Mouse (Mus musculus) myocyte (in vitro differentiated cells): ENCODE data around the gene Sppl2c. TPM values are rescaled to one million over a fixed set of nuclear protein-coding genes. Genes with fewer than 3 reads are reported as not detected.

Experiments used
- H3K27me3 ChIP-seq: one replicate; pipeline ENCODE4 v1.6.1; 2011; ENCODE audit not compliant: control insufficient read depth, insufficient read depth, insufficient read length
- H3K36me3 ChIP-seq: one replicate; pipeline ENCODE4 v1.6.1; 2011; ENCODE audit not compliant: control insufficient read depth, insufficient read depth
- H3K4me2 ChIP-seq: one replicate; pipeline ENCODE4 v1.6.1; 2011; ENCODE audit warnings: low read depth, control low read depth
- H3K4me3 ChIP-seq: one replicate; pipeline ENCODE4 v1.5.1; 2011; ENCODE audit warnings: mild to moderate bottlenecking, control low read depth, moderate library complexity
- H3K79me2 ChIP-seq: one replicate; pipeline ENCODE4 v1.6.1; 2011; ENCODE audit not compliant: control insufficient read depth, insufficient read depth
- H3ac ChIP-seq: one replicate; pipeline ENCODE4 v1.6.1; 2011; ENCODE audit not compliant: control insufficient read depth, insufficient read length
- CEBPB ChIP-seq: IDR thresholded peaks from 2 replicates; pipeline ENCODE4 v1.6.1; 2011; ENCODE audit warnings: mild to moderate bottlenecking, moderate library complexity; ENCODE audit not compliant: poor library complexity, insufficient read depth, severe bottlenecking
- E2F4 ChIP-seq: IDR thresholded peaks from one replicate; pipeline ENCODE4 v1.6.1; 2011; ENCODE audit warnings: mild to moderate bottlenecking, control low read depth, moderate library complexity; ENCODE audit not compliant: insufficient read depth
- MAX ChIP-seq: IDR thresholded peaks from one replicate; pipeline ENCODE4 v1.6.1; 2011; ENCODE audit warnings: low read depth, mild to moderate bottlenecking, control low read depth
- MYOD1 ChIP-seq, 3 experiments: IDR thresholded peaks; one replicate each; pipeline ENCODE4 v1.6.1; 2011; ENCODE audit warnings: control low read depth in 2 of 3, low read depth in 2 of 3, mild to moderate bottlenecking in 2 of 3, moderate library complexity in 1 of 3; ENCODE audit not compliant: insufficient read length in 2 of 3, control insufficient read depth in 1 of 3
- MYOG ChIP-seq, 3 experiments: IDR thresholded peaks; one replicate each; pipeline ENCODE4 v1.6.1; 2011; ENCODE audit warnings: control low read depth in 2 of 3, low read depth in 2 of 3, mild to moderate bottlenecking in 2 of 3; ENCODE audit not compliant: insufficient read length in 2 of 3, control insufficient read depth in 1 of 3, insufficient read depth in 1 of 3
- POLR2A ChIP-seq: IDR thresholded peaks from one replicate; pipeline ENCODE4 v1.6.1; 2011; ENCODE audit warnings: low read depth, mild to moderate bottlenecking, control low read depth, moderate library complexity; ENCODE audit not compliant: insufficient read length
- POLR2AphosphoS2 ChIP-seq: IDR thresholded peaks from one replicate; pipeline ENCODE4 v1.6.1; 2011; ENCODE audit warnings: low read depth, control low read depth; ENCODE audit not compliant: insufficient read length
- REST ChIP-seq: IDR thresholded peaks from one replicate; pipeline ENCODE4 v1.6.1; 2011; ENCODE audit warnings: mild to moderate bottlenecking, control low read depth, moderate library complexity; ENCODE audit not compliant: insufficient read depth, insufficient read length
- SRF ChIP-seq: IDR thresholded peaks from one replicate; pipeline ENCODE4 v1.6.1; 2011; ENCODE audit warnings: low read depth; ENCODE audit not compliant: control insufficient read depth, insufficient read length
- TCF12 ChIP-seq: IDR thresholded peaks from one replicate; pipeline ENCODE4 v1.6.1; 2011; ENCODE audit warnings: mild to moderate bottlenecking, control low read depth; ENCODE audit not compliant: poor library complexity, insufficient read depth, severe bottlenecking
- TCF3 ChIP-seq: IDR thresholded peaks from one replicate; pipeline ENCODE4 v1.6.1; 2011; ENCODE audit warnings: low read depth, control low read depth; ENCODE audit not compliant: insufficient read length
- USF1 ChIP-seq: IDR thresholded peaks from one replicate; pipeline ENCODE4 v1.6.1; 2011; ENCODE audit warnings: low read depth, mild to moderate bottlenecking, control low read depth, moderate library complexity
- polyA plus RNA-seq: library from polyadenylated mRNA; unstranded; fragments of >200 nt; fragmentation: generic; extraction: Trizol; gene quantifications from one replicate; pipeline ENCODE4 v1.2.1, GENCODE M21; 2012; ENCODE audit warnings: missing spikeins

Sppl2c gene
- polyA plus RNA-seq, 1 experiment = not detected

- TF ChIP-seq E2F4 (no peak), SRF (no peak), MYOD1 (IDR thresholded peaks at IDR 0.05; ENCODE audit: control insufficient read depth in 1 of 3, insufficient read length in 2 of 3, low read depth in 2 of 3) (no peak), REST (no peak), POLR2A (no peak), POLR2AphosphoS2 (no peak), USF1 (no peak), CEBPB (no peak), MAX (no peak), TCF3 (no peak), MYOG (IDR thresholded peaks at IDR 0.05; ENCODE audit: control insufficient read depth in 1 of 3, insufficient read depth in 1 of 3, insufficient read length in 2 of 3, low read depth in 2 of 3) (no peak)
- Histone ChIP-seq H3K4me3 (no peak overlapping the region), H3ac (no peak overlapping the region), H3K36me3 (no peaks in the 10 kb centered on the region), H3K79me2 (no peaks in the 10 kb centered on the region), H3K4me2 (no peak overlapping the region), H3K27me3 (peaks cover 13% of the 10 kb centered on the region)
These were observed 31.9 kb downstream of the Sppl2c start for GRCm38 (mm10) chr11:104218075-104218474.

GRCm38 (mm10) chr11:104220291-104220690 lies 34.2 kb downstream of the Sppl2c start:
- TF ChIP-seq USF1 (no peak), CEBPB (no peak), SRF (no peak), TCF12 (no peak), E2F4 (no peak)
- H3K79me2 ChIP-seq = no peaks in the 10 kb centered on the region
- no peaks in the 10 kb centered on the region for H3K36me3 ChIP-seq
- no peak overlapping the region for H3ac ChIP-seq
- H3K4me3 ChIP-seq = no peak overlapping the region
- H3K4me2 ChIP-seq = no peak overlapping the region
- H3K27me3 ChIP-seq = peaks cover 13% of the 10 kb centered on the region

- TF ChIP-seq E2F4 (no peak), POLR2A (no peak), USF1 (no peak), TCF3 (no peak)
- no peak overlapping the region for H3K4me3 ChIP-seq
- no peaks in the 10 kb centered on the region for H3K79me2 ChIP-seq
These were observed 35.6 kb downstream of the Sppl2c start for GRCm38 (mm10) chr11:104221751-104222150.

GRCm38 (mm10) chr11:104223301-104223700 lies 37.2 kb downstream of the Sppl2c start:
- Histone ChIP-seq H3K79me2 (no peaks in the 10 kb centered on the region), H3ac (no peak overlapping the region), H3K4me3 (no peak overlapping the region), H3K36me3 (no peaks in the 10 kb centered on the region), H3K27me3 (no peaks in the 10 kb centered on the region), H3K4me2 (no peak overlapping the region)
- no peak for TF ChIP-seq POLR2AphosphoS2

More at GRCm38 (mm10) chr11:104221751-104222150, 35.6 kb downstream of the Sppl2c start:
- Histone ChIP-seq H3K27me3 (peaks cover 5% of the 10 kb centered on the region), H3K4me2 (no peak overlapping the region), H3K36me3 (no peaks in the 10 kb centered on the region), H3ac (no peak overlapping the region)

GRCm38 (mm10) chr11:104229391-104229790 lies 43.3 kb downstream of the Sppl2c start:
- Histone ChIP-seq H3K4me2 (no peak overlapping the region), H3K36me3 (no peaks in the 10 kb centered on the region), H3K27me3 (no peaks in the 10 kb centered on the region), H3ac (no peak overlapping the region), H3K79me2 (no peaks in the 10 kb centered on the region), H3K4me3 (no peak overlapping the region)
- TF ChIP-seq SRF (no peak), MYOG (IDR thresholded peaks at IDR 0.05; ENCODE audit: control insufficient read depth in 1 of 3, insufficient read depth in 1 of 3, insufficient read length in 2 of 3, low read depth in 2 of 3) (peak in 1 of 3 experiments; percentile 6), MYOD1 (IDR thresholded peaks at IDR 0.05; ENCODE audit: control insufficient read depth in 1 of 3, insufficient read length in 2 of 3, low read depth in 2 of 3) (peak in 2 of 3 experiments; percentile 5 to 56), POLR2A (no peak)

- Histone ChIP-seq H3K27me3 (no peaks in the 10 kb centered on the region), H3K79me2 (no peaks in the 10 kb centered on the region), H3ac (peak overlapping the region; percentile 50), H3K4me3 (peak overlapping the region; percentile 44), H3K4me2 (peak overlapping the region; percentile 94), H3K36me3 (no peaks in the 10 kb centered on the region)
- TF ChIP-seq TCF12 (no peak), MAX (no peak), POLR2AphosphoS2 (no peak), REST (no peak), SRF (no peak), E2F4 (no peak), MYOD1 (IDR thresholded peaks at IDR 0.05; ENCODE audit: control insufficient read depth in 1 of 3, insufficient read length in 2 of 3, low read depth in 2 of 3) (no peak), CEBPB (no peak), TCF3 (no peak), MYOG (IDR thresholded peaks at IDR 0.05; ENCODE audit: control insufficient read depth in 1 of 3, insufficient read depth in 1 of 3, insufficient read length in 2 of 3, low read depth in 2 of 3) (no peak), POLR2A (no peak), USF1 (no peak)
These were observed 44.1 kb downstream of the Sppl2c start for GRCm38 (mm10) chr11:104230066-104230778.
